Mouse (Mus musculus) stomach, embryonic 16.5 days (tissue): Measurements from ENCODE around the gene Zfp42. TPM values are rescaled to one million over a fixed set of nuclear protein-coding genes. Genes with fewer than 3 reads are reported as not detected.

ENCODE experiments used
- ATAC-seq: fragments of 200-750 bp; cut with Nextera tagmentation; 2 replicates; pipeline ENCODE4 v1.8.0; 2017; ENCODE audit warnings: moderate number of reproducible peaks, moderate TSS enrichment; ENCODE audit not compliant: insufficient read depth, low FRiP score
- H3K27ac ChIP-seq: fragments of 300-500 bp; sonication (generic); 2 replicates; pipeline ENCODE4 v1.5.1; 2014; ENCODE audit warnings: low read length
- H3K27me3 ChIP-seq: fragments of 300-500 bp; sonication (generic); 2 replicates; pipeline ENCODE4 v1.6.1; 2014; ENCODE audit warnings: low read length, control low read depth, mixed read lengths; ENCODE audit not compliant: control insufficient read depth, insufficient read depth
- H3K36me3 ChIP-seq: fragments of 300-500 bp; sonication (generic); 2 replicates; pipeline ENCODE4 v1.6.1; 2014; ENCODE audit warnings: low read length; ENCODE audit not compliant: control insufficient read depth, insufficient read depth
- H3K4me1 ChIP-seq: fragments of 300-500 bp; sonication (generic); 2 replicates; pipeline ENCODE4 v1.6.1; 2014; ENCODE audit warnings: low read length, control low read depth, mixed read lengths; ENCODE audit not compliant: control insufficient read depth, insufficient read depth
- H3K4me2 ChIP-seq: fragments of 300-500 bp; sonication (generic); 2 replicates; pipeline ENCODE4 v1.6.1; 2014; ENCODE audit warnings: low read depth, low read length, mixed read lengths
- H3K4me3 ChIP-seq: fragments of 300-500 bp; sonication (generic); replicated peaks from 2 replicates; pipeline ENCODE4 v1.5.1; 2014; ENCODE audit warnings: mild to moderate bottlenecking, low read length
- H3K9ac ChIP-seq: fragments of 300-500 bp; sonication (generic); 2 replicates; pipeline ENCODE4 v1.6.1; 2014; ENCODE audit warnings: low read length
- H3K9me3 ChIP-seq: fragments of 300-500 bp; sonication (generic); replicated peaks from 2 replicates; pipeline ENCODE4 v1.6.1; 2016; ENCODE audit warnings: low read length, control low read depth; ENCODE audit not compliant: control insufficient read depth
- WGBS: fragments of 180-500 bp; shearing (Covaris S2); extraction: QIAGEN DNeasy Blood & Tissue Kit; methylation state at CpG from one replicate; pipeline ENCODE4 v1.1.7; 2014; 5-methylcytosine and 5-hydroxymethylcytosine counted together
- polyA plus RNA-seq: library from polyadenylated mRNA; unstranded; fragments of >200 nt; fragmentation: Nextera tagmentation; extraction: Ambion mirVana; gene quantifications from 2 replicates; pipeline ENCODE4 v1.2.1, GENCODE M21; 2015

The Zfp42 gene
- polyA plus RNA-seq, 1 experiment from 2014 or later = not detected

GRCm38 (mm10) chr8:43283231-43283630 lies 23.5 kb downstream of the Zfp42 start:
- no peaks in the 10 kb centered on the region for H3K36me3 ChIP-seq
- H3K27ac ChIP-seq = no peak overlapping the region
- H3K4me3 ChIP-seq = no peak overlapping the region
- 87% methylated on average over 7 of the region's 7 CpGs for WGBS
- H3K9me3 ChIP-seq = no peaks in the 10 kb centered on the region
- H3K4me2 ChIP-seq = no peak overlapping the region
- no peak overlapping the region for H3K9ac ChIP-seq
- no peaks in the 10 kb centered on the region for H3K27me3 ChIP-seq
- ATAC-seq = no peak
- no peaks in the 10 kb centered on the region for H3K4me1 ChIP-seq

GRCm38 (mm10) chr8:43278397-43278796 lies 28.4 kb downstream of the Zfp42 start:
- Histone ChIP-seq H3K4me2 (no peak overlapping the region), H3K36me3 (no peaks in the 10 kb centered on the region), H3K9me3 (no peaks in the 10 kb centered on the region), H3K27ac (no peak overlapping the region), H3K9ac (no peak overlapping the region), H3K4me3 (no peak overlapping the region), H3K4me1 (no peaks in the 10 kb centered on the region), H3K27me3 (no peaks in the 10 kb centered on the region)
- ATAC-seq = no peak
- 57% methylated on average over 4 of the region's 4 CpGs for WGBS

- 76% methylated on average over 6 of the region's 6 CpGs for WGBS
- no peak overlapping the region for H3K27ac ChIP-seq
- H3K4me2 ChIP-seq = no peak overlapping the region
- H3K9ac ChIP-seq = no peak overlapping the region
- H3K27me3 ChIP-seq = no peaks in the 10 kb centered on the region
- ATAC-seq = no peak
- H3K4me3 ChIP-seq = no peak overlapping the region
- no peaks in the 10 kb centered on the region for H3K4me1 ChIP-seq
- no peaks in the 10 kb centered on the region; the same call in 1 of the 2 replicates for H3K9me3 ChIP-seq
- H3K36me3 ChIP-seq = no peaks in the 10 kb centered on the region
Measured at GRCm38 (mm10) chr8:43260961-43261360, 45.8 kb downstream of the Zfp42 start.

- Histone ChIP-seq H3K36me3 (no peaks in the 10 kb centered on the region), H3K9ac (no peak overlapping the region), H3K9me3 (no peaks in the 10 kb centered on the region), H3K4me3 (no peak overlapping the region), H3K27ac (no peak overlapping the region), H3K27me3 (no peaks in the 10 kb centered on the region), H3K4me2 (no peak overlapping the region), H3K4me1 (no peaks in the 10 kb centered on the region)
- WGBS = 84% methylated on average over 1 of the region's 1 CpGs
- ATAC-seq = no peak
Measured at GRCm38 (mm10) chr8:43257886-43258285, 48.9 kb downstream of the Zfp42 start.

GRCm38 (mm10) chr8:43255695-43256094 lies 51.1 kb downstream of the Zfp42 start:
- 82% methylated on average over 6 of the region's 6 CpGs for WGBS
- Histone ChIP-seq H3K36me3 (no peaks in the 10 kb centered on the region), H3K27ac (no peak overlapping the region), H3K4me1 (no peaks in the 10 kb centered on the region), H3K4me2 (no peak overlapping the region), H3K9me3 (no peaks in the 10 kb centered on the region), H3K4me3 (no peak overlapping the region), H3K9ac (no peak overlapping the region), H3K27me3 (no peaks in the 10 kb centered on the region)
- ATAC-seq = no peak

- Histone ChIP-seq H3K27ac (no peak overlapping the region), H3K4me1 (no peaks in the 10 kb centered on the region), H3K4me3 (no peak overlapping the region), H3K4me2 (no peak overlapping the region), H3K36me3 (no peaks in the 10 kb centered on the region), H3K9me3 (no peaks in the 10 kb centered on the region), H3K9ac (no peak overlapping the region), H3K27me3 (no peaks in the 10 kb centered on the region)
- ATAC-seq = no peak
- 77% methylated on average over 6 of the region's 6 CpGs for WGBS
Measured at GRCm38 (mm10) chr8:43251653-43252052, 55.1 kb downstream of the Zfp42 start.

- H3K4me1 ChIP-seq = no peaks in the 10 kb centered on the region
- no peaks in the 10 kb centered on the region for H3K27me3 ChIP-seq
- H3K27ac ChIP-seq = no peak overlapping the region
- ATAC-seq = no peak
- H3K9ac ChIP-seq = no peak overlapping the region
- 70% methylated on average over 8 of the region's 8 CpGs for WGBS
- H3K4me3 ChIP-seq = no peak overlapping the region
- no peaks in the 10 kb centered on the region for H3K9me3 ChIP-seq
- H3K36me3 ChIP-seq = no peaks in the 10 kb centered on the region
- no peak overlapping the region for H3K4me2 ChIP-seq
Measured at GRCm38 (mm10) chr8:43248707-43249106, 58.1 kb downstream of the Zfp42 start.

Other genes starting within 250 kb of the Zfp42 start
- gene Triml1, start 165.5 kb downstream of the Zfp42 start, polyA plus RNA-seq = not detected in 2 replicates
- gene Triml2, start 126.4 kb downstream of the Zfp42 start, polyA plus RNA-seq = not detected in 2 replicates
- gene Adam26b, start 221.1 kb upstream of the Zfp42 start, polyA plus RNA-seq = not detected in 2 replicates